Mouse (Mus musculus) ES-Bruce4 (cell line): ENCODE measurements around the gene Immp2l. TPM values are rescaled to one million over a fixed set of nuclear protein-coding genes. Genes with fewer than 3 reads are reported as not detected.

Source experiments
- H3K27ac ChIP-seq: 2 replicates; pipeline ENCODE4 v1.5.1; 2012; ENCODE audit warnings: low read length, inconsistent platforms; ENCODE audit not compliant: insufficient read depth
- H3K27me3 ChIP-seq: 2 replicates; pipeline ENCODE4 v1.6.1; 2012; ENCODE audit warnings: mild to moderate bottlenecking, low read length, inconsistent platforms; ENCODE audit not compliant: control insufficient read depth, poor library complexity, insufficient read depth, severe bottlenecking
- H3K36me3 ChIP-seq: 2 replicates; pipeline ENCODE4 v1.6.1; 2012; ENCODE audit warnings: inconsistent platforms, mild to moderate bottlenecking, low read length, moderate library complexity; ENCODE audit not compliant: control insufficient read depth, poor library complexity, insufficient read depth, severe bottlenecking
- H3K4me1 ChIP-seq: one replicate; pipeline ENCODE4 v1.8.1; 2011; ENCODE audit warnings: low read length; ENCODE audit not compliant: control insufficient read depth, insufficient read depth
- H3K4me3 ChIP-seq: 2 replicates; pipeline ENCODE4 v1.5.1; 2011; ENCODE audit warnings: low read depth, mild to moderate bottlenecking, low read length
- H3K9ac ChIP-seq: 2 replicates; pipeline ENCODE4 v1.6.1; 2012; ENCODE audit warnings: low read depth, mild to moderate bottlenecking, inconsistent platforms; ENCODE audit not compliant: poor library complexity, severe bottlenecking
- H3K9me3 ChIP-seq: replicated peaks from 2 replicates; pipeline ENCODE4 v1.6.1; 2012; ENCODE audit warnings: mild to moderate bottlenecking, low read length, inconsistent platforms; ENCODE audit not compliant: control insufficient read depth, poor library complexity, insufficient read depth, severe bottlenecking
- CTCF ChIP-seq: IDR thresholded peaks from one replicate; pipeline ENCODE4 v1.8.1; 2011; ENCODE audit warnings: low read depth, low read length
- EP300 ChIP-seq: IDR thresholded peaks from 2 replicates; pipeline ENCODE4 v1.6.1; 2011; ENCODE audit warnings: low read depth, low read length; ENCODE audit not compliant: insufficient read depth
- POLR2A ChIP-seq: IDR thresholded peaks from one replicate; pipeline ENCODE4 v1.8.1; 2011; ENCODE audit warnings: low read length; ENCODE audit not compliant: insufficient read depth
- polyA plus RNA-seq: library from polyadenylated mRNA; stranded (reverse); fragments of >200 nt; gene quantifications from 2 replicates; pipeline ENCODE4 v1.2.4, GENCODE M21; 2011; ENCODE audit warnings: low read depth; ENCODE audit not compliant: missing spikeins, insufficient read depth, insufficient read length

The Immp2l gene
- polyA plus RNA-seq, 1 experiment, result 15.5 TPM

GRCm38 (mm10) chr12:41325756-41326155 lies 301.9 kb downstream of the Immp2l start:
- TF ChIP-seq POLR2A (no peak), CTCF (no peak), EP300 (no peak)
- H3K36me3 ChIP-seq, result no peaks in the 10 kb centered on the region
- H3K27ac ChIP-seq, result no peak overlapping the region
- H3K9me3 ChIP-seq, result no peaks in the 10 kb centered on the region
- H3K4me3 ChIP-seq, result no peak overlapping the region
- no peaks in the 10 kb centered on the region for H3K27me3 ChIP-seq
- no peaks in the 10 kb centered on the region for H3K4me1 ChIP-seq
- no peak overlapping the region for H3K9ac ChIP-seq

GRCm38 (mm10) chr12:41330988-41331671 lies 307.2 kb downstream of the Immp2l start:
- no peaks in the 10 kb centered on the region for H3K27me3 ChIP-seq
- no peak overlapping the region for H3K27ac ChIP-seq
- TF ChIP-seq CTCF (no peak), EP300 (no peak), POLR2A (no peak)
- H3K4me3 ChIP-seq, result no peak overlapping the region
- no peaks in the 10 kb centered on the region for H3K36me3 ChIP-seq
- no peak overlapping the region for H3K9ac ChIP-seq
- no peaks in the 10 kb centered on the region for H3K4me1 ChIP-seq
- H3K9me3 ChIP-seq, result no peaks in the 10 kb centered on the region

- Histone ChIP-seq H3K9me3 (no peaks in the 10 kb centered on the region), H3K36me3 (no peaks in the 10 kb centered on the region), H3K9ac (no peak overlapping the region), H3K27ac (no peak overlapping the region), H3K4me1 (no peaks in the 10 kb centered on the region), H3K4me3 (no peak overlapping the region), H3K27me3 (no peaks in the 10 kb centered on the region)
- TF ChIP-seq CTCF (no peak), EP300 (no peak), POLR2A (no peak)
Observed at GRCm38 (mm10) chr12:41345621-41346020, 321.7 kb downstream of the Immp2l start.

GRCm38 (mm10) chr12:41347494-41347893 lies 323.6 kb downstream of the Immp2l start:
- Histone ChIP-seq H3K9ac (no peak overlapping the region), H3K27me3 (no peaks in the 10 kb centered on the region), H3K9me3 (no peaks in the 10 kb centered on the region), H3K27ac (no peak overlapping the region), H3K4me3 (no peak overlapping the region), H3K4me1 (no peaks in the 10 kb centered on the region), H3K36me3 (no peaks in the 10 kb centered on the region)
- TF ChIP-seq EP300 (no peak), CTCF (no peak), POLR2A (no peak)

- no peaks in the 10 kb centered on the region for H3K9me3 ChIP-seq
- TF ChIP-seq EP300, result no peak
- no peak for TF ChIP-seq CTCF
- no peak for TF ChIP-seq POLR2A
- no peak overlapping the region for H3K4me3 ChIP-seq
- H3K9ac ChIP-seq, result no peak overlapping the region
- no peaks in the 10 kb centered on the region for H3K36me3 ChIP-seq
- H3K4me1 ChIP-seq, result no peaks in the 10 kb centered on the region
- no peak overlapping the region for H3K27ac ChIP-seq
- no peaks in the 10 kb centered on the region for H3K27me3 ChIP-seq
Observed at GRCm38 (mm10) chr12:41349386-41349785, 325.5 kb downstream of the Immp2l start.

- Histone ChIP-seq H3K27ac (no peak overlapping the region), H3K9me3 (no peaks in the 10 kb centered on the region), H3K27me3 (no peaks in the 10 kb centered on the region), H3K4me3 (no peak overlapping the region), H3K4me1 (no peaks in the 10 kb centered on the region), H3K9ac (no peak overlapping the region), H3K36me3 (no peaks in the 10 kb centered on the region)
- TF ChIP-seq EP300 (no peak), POLR2A (no peak), CTCF (no peak)
Observed at GRCm38 (mm10) chr12:41349814-41350213, 325.9 kb downstream of the Immp2l start.
